Mouse (Mus musculus): ENCODE data around the gene Serp2.

Serp2 gene

DNA sequence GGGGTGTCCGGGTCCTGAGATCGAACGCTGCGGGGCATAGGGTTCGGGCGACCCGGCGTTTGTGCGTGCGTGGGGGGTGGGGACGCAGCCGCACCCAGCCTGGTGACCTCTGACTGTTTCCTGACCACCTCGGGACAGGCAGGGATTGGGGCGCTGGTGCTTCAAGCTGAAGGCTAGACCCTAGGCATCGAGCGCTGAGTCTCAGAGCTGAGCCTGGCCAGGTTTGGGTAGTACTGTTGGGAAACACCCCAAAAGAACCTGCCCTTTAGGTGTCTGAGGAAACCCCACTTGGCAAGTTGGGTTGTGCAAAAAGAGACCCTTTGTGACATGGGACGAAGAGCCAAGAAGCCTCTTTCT lies at the start of gene Serp2:
Serp2 (minus strand) TSS at position 38 of the 357 bp plus-strand sequence.
- no peak for DNase-seq (ENCODE audit: low spot score in 2 of 2)

GRCm38 (mm10) chr14:76605931-76606534 lies 49.3 kb upstream of the Serp2 start:
- peak; percentile 31 to 40 for DNase-seq (ENCODE audit: low spot score in 2 of 2)

DNA sequence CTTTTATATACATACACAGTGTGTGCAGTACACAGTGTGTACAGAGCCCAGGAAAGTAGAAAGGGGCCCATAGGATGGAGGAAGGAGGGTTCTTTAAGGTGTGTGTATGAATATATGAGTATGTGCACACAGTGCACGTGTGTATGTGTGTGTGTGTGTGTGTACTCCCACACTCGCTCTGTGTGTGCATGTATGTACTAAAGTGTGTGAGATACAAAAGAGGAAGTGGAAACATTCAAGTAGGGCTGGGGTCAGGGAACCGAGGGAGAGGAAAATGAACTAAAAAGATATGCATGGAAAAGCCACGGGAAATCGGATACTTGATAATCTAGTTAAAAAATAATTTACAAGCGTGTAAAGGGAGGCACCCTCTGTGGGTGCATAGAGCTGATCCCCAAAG lies 47.3 kb upstream of the Serp2 start:
- no peak for DNase-seq (ENCODE audit: low spot score in 2 of 2)

GRCm38 (mm10) chr14:76601654-76602053 lies 45.0 kb upstream of the Serp2 start:
- DNase-seq (ENCODE audit: low spot score in 2 of 2): no peak

GRCm38 (mm10) chr14:76600391-76600790 lies 43.7 kb upstream of the Serp2 start:
- no peak for DNase-seq (ENCODE audit: low spot score in 2 of 2)

DNA sequence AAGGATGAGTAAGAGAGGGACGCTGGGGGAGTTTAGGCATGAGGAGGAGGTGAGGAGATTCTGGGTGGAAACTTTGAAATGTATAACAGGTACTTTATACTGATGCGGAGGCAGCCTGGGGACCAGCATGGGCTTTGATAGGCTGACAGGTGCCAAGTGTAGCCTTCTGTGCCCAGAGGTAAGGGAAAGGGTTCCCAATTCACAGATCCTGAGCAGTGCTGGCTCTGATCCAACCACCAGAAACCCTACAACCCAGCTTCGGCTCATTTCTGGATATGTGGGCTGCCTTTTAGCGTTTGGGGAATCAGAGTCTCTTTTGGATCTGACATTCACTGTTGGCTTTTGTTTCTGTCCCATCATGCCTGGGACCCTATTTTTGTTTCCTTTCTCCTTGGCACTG lies 43.0 kb upstream of the Serp2 start:
- DNase-seq (ENCODE audit: low spot score in 2 of 2): peak in 1 of 2 experiments; percentile 17

DNA sequence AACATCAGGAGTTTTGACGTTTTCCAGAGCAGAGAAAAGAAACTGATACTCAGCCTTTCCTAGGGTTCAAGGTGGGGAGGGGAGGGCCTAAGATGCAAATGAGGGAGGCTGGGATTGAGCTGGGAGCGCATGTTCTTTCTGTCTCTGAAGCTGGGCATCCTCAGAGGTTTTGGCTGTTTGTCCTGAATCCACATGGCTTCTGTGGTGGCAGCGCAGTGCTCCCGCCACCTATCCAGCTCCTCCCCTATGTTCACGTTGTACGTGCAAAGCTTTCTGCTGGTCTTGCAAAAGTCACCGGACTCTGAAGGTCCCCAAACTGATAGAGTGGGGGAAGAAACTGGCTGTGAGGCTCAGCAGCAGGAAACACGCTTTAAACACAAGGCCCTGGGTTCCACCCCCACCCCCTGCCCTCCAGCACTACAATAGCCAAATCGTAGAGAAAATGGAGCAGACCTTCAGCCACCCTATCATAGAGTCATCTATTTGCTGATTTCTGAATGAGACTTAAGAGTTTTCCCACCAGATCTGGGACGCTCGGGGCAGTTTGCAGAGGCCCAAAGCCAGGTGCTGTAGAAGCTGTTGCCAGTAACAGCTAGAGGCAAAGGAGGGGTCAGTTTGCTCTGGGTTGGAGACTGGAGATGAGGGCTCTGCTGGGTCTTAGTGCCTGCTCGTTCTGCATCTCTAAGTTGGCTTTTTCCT lies 42.0 kb upstream of the Serp2 start:
- DNase-seq (ENCODE audit: low spot score in 2 of 2): peak; percentile 17 to 42

DNA sequence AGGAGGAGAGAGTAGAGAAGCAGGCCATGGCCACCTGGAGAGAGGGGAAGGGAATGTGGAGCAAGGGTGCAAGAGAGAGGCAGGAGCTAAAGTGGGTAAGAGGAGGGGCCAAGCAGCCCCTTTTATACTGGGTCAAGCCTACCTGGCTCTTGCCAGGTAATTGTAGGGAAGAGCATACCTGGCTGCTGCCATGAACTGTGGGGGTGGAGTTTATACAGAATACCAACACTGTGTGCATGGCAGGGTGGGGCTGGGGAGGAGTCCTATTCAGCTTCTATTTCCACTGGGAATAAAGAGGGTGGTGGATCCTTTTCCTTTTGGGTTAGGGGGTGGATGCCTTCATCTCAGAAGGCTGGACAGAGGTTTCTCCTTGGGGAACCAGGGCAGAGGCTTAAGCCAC lies 41.1 kb upstream of the Serp2 start:
- no peak for DNase-seq (ENCODE audit: low spot score in 2 of 2)

GRCm38 (mm10) chr14:76595048-76595859 lies 38.6 kb upstream of the Serp2 start:
- DNase-seq (ENCODE audit: low spot score in 2 of 2): no peak

DNA sequence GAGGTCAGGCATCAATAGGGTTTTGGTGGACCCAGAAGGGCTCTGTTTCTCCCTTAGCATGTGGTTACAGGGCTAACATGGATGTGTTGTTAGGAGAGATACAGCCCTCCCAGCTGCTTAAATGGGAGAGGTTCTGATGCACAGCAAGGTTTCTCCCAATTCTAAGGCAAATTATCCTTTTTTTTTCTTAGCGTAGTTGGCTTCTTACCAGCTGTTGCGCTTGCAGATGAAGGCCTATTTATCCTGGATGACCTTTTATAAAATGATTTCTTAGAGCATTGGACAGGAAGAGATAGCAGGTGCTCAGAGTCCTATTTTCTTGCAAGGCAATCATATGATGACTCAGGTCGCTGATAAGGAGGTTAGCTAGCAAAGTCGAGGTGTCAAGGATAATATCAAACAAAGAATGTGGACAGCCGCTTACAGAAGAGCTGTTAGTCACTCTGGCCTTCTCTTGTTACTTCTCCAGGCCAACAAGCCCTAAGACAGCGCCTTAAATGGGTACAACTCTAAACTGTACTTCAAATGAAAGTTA lies 37.7 kb upstream of the Serp2 start:
- DNase-seq (ENCODE audit: low spot score in 2 of 2): no peak

DNA sequence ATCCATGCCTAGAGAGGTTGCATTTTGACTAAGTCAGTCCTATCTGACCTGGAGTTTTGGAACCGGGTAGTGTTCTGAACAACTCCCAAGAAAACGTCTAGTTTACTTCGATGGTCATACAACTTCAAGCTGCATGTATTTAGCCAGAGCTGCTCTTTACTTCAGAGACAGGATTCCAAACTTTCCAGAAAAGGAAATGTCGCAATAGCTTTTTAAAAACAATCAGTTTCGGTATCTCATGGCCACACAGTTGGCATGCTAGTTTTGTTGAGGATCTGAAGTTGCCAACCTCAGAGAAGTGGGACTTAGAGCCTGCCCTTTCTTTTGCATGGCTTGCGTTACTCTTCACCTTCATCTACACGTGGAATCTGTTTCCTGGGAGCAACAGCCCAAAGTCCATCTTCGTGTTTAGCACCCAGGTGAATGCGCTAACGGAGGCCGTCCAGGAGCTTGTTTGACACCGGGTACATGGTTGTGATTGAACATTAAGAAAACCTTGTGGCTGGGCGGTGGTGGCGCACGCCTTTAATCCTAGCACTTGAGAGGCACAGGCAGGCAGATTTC lies 37.0 kb upstream of the Serp2 start:
- DNase-seq (ENCODE audit: low spot score in 2 of 2): no peak

DNA sequence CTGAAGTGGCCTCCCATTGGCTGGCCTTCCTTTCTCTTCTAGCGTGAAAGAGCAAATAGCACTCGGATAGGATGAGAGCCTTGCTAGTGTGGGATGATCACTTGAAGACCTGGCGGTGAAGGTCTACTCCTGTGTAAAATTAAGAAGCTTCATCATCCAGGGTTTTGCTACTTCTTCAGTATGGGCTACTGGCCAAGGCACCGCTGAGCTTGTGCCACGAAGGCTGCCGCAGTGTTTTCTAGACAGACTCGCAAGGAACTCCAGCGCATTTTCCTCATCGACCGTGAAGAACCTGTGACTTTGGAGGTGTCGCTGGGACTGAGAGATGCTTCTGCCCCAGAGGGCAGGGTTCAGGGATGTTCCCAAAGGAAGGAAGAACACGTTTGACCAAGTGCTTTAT lies 36.0 kb upstream of the Serp2 start:
- no peak for DNase-seq (ENCODE audit: low spot score in 2 of 2)

DNA sequence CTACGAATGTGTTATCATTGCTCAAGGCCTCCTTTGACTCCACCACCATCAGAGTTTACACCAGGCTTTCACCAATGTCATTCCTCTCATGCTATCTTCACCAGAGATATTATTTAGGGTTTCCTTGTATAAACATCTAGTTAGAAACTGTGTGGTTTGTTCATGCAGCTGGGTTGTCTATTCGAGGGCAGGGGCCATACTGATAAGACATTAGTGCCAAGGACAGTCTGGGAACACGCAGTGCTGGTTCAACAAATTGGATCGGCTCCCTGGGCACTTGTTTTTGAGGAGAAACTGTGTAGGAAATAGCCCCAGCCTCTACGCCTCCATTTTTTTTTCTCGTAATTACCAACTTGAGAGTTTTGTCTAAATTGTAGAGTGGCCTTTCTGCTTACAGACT lies 35.4 kb upstream of the Serp2 start:
- no peak for DNase-seq (ENCODE audit: low spot score in 2 of 2)

- no peak for DNase-seq (ENCODE audit: low spot score in 2 of 2)
These were observed 33.4 kb upstream of the Serp2 start for GRCm38 (mm10) chr14:76590134-76590533.

DNA sequence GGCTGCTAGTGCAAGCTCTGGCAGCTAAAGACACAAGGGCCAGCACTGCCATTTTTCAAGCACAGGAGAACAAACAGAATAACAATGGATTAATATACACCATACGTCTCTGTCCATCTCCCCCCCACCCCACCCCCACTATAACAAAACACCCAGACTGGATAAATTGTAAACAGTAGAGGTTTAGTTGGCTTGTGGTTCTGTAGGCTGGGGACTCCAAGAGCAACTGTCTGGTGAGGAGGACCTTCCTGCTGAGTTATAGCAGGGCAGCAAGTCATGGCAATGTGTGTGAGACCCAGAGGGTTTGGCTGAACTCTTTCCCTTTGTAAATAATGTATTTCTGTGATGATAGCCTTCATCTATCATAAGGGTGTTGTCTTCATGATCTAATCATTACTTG lies 33.0 kb upstream of the Serp2 start:
- DNase-seq (ENCODE audit: low spot score in 2 of 2): no peak

DNA sequence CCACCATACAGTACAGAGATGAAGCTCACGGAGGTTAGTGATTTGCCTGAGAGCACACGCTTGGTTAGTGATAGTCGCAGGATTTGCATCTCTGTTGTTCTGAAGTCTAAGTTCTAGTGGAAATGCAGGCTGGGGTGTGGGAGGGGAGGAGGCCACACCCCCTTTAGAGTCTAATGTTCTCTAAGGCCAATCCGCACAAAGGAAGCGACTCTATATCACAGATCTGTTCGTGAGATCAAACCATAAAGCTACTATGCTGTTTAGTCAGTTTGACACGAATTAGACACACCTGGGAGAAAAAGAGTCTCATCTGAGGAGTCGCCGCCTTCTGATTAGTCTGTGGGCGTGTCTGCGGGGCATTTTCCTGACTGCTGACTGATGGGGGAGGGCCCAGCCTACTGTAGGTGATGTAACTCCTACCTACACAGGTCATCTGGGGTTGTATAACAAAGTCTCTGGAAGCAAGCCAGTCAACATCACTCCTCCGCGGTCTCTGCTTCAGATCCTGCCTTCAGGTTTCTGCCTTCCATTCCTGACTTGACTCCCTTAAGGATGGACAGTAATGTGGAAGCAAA lies 29.2 kb upstream of the Serp2 start:
- no peak for DNase-seq (ENCODE audit: low spot score in 2 of 2)

DNA sequence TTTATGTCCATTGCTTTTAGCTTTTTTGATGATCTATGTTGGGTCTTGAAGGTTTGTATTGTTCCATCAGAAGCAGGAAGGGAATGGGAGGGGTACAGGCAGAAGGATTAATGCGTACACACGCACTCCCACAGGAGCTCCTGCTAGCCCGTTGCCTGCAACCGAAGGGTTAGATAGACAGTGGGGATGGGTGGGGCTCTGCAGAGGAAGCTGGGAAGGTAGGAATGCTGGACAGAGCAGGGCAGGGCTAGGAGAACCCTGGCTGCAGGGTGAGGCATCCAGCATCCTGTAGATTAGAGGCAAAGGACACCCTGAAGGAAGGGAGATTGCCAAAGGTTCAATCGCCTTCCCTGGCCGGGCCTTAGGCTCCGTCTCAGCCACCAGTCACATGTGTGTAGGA lies 27.3 kb upstream of the Serp2 start:
- no peak for DNase-seq (ENCODE audit: low spot score in 2 of 2)

GRCm38 (mm10) chr14:76581974-76582922 lies 25.6 kb upstream of the Serp2 start:
- DNase-seq (ENCODE audit: low spot score in 2 of 2): no peak

DNA sequence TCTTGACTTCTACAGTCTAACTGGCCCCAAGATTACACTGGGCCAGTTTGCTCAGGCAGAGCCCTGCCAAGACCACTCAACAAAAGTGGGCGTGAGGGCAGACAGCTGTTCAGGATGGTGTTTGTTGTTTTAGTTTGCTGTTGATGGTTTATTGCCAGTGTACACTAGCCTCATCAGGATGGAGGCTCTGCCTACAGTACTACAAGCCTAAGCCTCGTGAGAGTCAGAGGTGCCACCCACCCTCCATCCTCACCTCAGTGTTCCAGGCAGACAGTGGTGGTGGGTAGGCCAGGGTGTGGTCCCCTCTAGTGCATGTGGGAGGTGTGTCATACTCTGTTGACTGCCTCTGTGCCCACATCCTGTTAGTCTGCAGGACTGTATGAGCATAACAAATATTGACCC lies 23.0 kb upstream of the Serp2 start:
- DNase-seq (ENCODE audit: low spot score in 2 of 2): no peak

DNA sequence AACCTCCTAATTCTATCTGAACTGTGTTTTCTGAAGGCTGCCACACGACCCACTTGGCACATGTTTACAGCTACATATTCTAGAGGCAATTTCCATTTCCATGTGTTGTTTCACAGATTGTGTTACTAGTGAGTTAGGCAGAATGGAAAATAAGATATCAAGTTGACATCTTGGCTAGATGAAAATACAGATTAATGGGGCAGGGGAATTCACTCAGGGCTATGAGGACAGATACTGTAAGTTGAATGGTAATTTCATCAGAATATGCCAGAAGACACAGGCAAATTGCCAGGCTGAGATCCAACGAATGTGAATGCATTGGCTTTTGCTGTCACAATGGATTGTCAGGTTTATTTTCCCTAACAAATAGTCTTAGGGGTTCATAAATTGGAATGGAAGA lies 21.2 kb upstream of the Serp2 start:
- no peak for DNase-seq (ENCODE audit: low spot score in 2 of 2)

- DNase-seq (ENCODE audit: low spot score in 2 of 2): no peak
These were observed 13.6 kb upstream of the Serp2 start for GRCm38 (mm10) chr14:76570292-76570691.

All from frontal cortex, postnatal 36 days (tissue).